Mouse (Mus musculus): Measurements from ENCODE around the gene Zmiz1.

Zmiz1 gene

DNA sequence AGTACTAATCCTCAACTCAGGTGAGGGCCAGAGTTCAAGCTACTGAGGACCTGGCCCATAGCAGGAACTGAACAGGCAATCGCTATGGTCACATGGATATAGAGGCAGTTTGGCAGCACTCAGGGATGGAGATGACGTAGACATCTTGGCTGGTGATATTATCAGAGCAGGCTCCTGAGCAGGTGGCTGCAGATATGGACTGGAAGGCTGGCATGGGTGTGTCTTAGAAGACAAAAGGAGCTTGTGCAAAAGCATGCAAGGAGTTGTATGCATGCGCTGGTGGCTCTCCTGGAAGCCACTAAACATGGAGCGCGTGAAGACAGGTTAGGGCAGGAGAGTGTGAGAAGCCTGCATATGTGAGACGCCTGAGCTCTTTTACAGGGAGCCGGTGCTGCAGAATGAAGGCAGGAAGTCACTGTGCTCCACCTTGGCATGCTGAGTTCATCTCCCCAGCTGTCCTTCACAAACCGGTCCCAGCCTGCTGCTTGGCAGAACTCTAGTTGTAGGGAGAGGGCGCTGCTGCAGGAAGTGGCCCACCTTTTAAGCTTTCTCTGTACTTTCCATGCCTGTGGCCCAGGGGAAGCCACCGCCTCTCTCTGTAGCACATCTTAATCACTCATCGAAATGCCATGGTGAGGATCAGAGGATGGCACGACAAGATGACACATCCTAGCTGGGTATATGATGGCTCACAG lies 4.8 kb upstream of the Zmiz1 start:
- no peak for DNase-seq (ENCODE audit: extremely low read depth, insufficient read length, low spot score)

DNA sequence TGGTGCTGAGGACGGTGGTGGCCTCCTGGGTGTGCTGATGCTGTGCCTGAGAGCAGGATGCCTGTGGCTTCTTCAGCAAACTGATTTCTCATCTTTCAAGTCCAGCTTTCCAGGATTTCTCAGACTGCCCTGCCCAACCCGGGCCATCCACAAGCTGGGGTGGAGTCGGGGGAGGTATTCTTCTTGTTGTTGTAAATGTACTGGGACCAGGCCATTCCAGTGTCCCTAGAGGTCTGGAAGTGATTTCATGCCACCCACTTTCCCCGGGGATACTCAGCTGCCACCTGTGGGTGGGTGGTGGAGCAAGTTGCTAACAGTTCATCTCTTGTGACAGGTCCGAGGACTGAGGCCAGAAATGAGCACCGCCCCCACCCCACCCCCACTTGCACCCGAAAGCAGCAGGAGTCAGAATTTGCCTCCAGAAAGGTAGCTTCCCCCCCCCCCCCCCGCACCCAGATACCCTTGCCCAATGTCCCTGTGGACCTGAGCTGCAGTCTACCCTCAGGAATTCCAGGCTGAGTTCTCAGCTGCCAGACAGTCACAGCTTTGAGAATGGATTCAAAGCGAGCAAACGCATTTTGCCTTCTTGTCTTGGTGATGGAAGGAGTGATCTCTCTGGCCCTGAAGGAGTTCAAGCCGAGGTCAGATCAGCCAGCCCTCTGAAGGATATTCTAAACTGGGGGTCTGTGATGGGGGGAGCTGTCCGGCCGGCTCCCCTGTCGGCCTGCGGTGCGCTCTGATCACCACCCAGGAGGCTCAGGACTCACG lies 2.1 kb upstream of the Zmiz1 start:
- peak; percentile 78 for DNase-seq (ENCODE audit: extremely low read depth, insufficient read length, low spot score)

DNA sequence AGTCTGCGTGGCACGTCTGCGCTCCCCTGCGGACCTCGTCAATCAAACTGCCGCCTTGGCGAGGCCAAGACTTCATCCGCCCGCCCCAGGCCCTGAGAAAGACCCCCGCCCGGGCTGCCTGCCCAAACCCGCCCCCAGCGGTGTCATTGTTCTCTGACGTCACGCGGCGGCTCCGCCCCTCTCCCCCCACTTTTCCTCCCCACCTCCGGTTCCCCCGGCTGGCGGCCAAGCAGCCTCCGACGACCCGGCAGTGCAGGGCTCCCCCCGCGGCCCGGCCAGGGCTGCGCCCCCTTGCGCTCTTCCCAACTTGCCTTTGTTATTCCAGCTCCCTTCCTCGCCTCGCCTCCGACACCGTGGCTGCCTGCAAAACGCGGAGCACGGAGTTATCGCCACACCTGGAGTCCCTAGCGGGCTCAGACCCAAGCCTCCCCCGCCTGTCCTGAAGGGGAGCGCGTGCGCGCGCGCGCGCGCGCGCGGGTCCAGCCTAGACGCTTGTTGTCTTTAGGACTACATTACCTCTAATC lies 1.5 kb upstream of the Zmiz1 start:
- peak; percentile 96 for DNase-seq (ENCODE audit: extremely low read depth, insufficient read length, low spot score)

DNA sequence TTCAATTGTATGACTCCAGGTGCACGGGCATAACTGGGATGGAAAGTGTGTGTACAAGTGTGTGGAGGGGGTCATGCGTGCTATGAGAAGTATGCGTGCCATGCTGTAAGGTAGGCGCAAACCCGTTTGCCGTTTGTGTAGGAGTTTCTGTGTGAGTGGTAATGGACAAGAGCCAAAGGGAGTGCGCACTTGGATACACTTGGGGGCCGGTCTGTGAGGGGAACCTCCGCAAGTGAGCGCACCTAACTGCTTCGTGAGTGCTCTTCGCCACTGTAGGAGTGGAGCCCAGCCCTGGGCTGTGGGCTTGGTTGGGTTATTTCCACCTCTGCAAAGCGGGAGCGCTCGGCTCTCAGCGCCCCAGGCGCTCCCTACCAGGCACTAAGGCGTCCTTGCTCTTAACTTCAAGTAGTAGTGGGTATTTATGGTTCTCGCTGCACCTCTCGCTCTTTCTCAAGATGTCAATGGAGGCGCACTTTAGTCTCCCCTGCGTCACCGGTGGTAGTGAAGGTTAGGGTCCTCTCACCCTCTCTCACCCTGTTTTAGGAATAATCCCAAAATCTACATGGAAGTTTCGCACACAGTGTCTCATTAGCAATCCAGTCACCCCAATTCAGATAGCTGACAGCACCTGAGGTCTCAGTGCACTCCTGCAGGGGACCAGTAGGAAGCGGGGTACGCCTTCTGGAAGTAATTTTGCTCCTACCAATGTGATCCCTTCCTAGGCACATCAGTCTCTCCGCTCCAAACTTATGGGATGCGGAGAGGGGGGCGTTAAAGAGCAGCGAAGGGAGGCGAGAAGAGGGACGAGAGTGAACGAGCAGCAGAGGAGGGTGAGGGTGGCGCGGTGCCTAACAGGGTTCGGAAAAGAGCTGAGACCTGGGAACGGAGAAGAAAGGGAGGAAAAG lies 622 bp upstream of the Zmiz1 start:
- DNase-seq (ENCODE audit: extremely low read depth, insufficient read length, low spot score) = peak; percentile 76

DNA sequence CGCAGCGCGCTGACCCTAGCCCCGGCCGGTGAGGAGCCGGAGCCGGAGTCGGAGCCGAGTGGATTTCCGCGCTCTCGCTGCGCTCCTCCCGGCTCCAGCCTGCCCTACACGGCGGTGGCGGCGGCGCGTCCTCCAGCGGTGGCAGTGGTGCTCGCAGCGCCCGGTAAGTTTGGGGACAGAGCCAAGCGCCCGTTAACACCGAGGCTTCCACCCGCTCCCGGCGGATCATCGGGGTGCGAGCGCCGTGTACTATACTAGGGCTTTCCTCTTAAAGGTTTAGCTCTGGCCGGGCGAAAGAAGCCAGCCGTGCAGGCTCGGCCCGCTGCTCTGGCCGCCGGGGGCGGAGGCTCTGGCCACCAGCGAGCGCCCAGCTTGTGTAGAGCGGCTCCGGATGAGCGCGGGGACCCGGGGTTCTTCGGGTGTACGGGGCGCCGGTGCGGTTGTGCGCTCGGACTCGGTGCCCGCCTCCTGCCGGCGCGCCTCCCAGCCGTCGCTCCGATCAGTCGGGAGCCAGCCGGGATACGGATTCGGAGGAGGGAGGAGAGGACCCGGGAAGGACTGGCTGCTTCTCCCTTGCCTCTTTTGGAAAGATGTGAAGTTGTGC lies 511 bp downstream of the Zmiz1 start:
- DNase-seq (ENCODE audit: extremely low read depth, insufficient read length, low spot score) = no peak

DNA sequence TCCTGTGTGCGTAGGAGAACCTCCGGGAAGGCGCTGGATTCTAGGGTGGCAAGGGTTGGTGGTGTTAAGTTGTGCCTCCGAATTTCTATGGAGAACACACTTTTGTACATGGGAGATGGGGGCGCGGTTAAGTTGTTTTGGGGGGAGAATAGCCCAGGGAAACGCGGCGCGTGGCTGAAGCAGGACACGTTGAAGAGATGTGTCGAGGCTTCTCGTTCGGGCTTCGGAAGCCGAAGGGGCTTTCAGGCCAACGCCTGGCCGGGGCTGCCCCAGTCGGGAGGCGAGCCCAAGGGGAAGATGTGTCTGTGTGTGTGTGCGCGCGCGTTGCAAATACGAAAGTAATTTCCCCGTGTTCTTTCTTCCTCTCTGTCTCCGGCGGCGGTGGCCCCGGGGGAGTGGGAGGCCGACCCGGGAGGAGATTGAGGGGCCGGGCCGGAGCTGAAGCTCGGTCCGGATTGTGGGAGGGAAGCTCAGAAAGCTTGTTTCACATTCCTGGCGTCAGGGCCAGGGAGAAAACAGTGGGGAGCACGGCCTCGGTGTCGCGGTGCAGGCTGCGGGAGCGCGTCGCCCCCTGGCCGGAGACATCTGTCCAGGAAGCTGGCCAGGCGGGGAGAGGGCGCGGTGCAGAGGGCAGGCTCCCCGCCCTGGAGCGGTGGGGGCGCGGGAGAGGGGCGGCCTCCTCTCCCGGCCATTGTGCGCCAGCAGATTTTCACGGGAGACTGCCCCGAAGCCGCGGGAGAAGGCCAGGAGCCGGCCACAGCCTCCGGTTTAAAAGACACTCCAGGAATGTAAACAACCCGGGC lies 1.2 kb downstream of the Zmiz1 start:
- peak; percentile 66 for DNase-seq (ENCODE audit: extremely low read depth, insufficient read length, low spot score)

DNA sequence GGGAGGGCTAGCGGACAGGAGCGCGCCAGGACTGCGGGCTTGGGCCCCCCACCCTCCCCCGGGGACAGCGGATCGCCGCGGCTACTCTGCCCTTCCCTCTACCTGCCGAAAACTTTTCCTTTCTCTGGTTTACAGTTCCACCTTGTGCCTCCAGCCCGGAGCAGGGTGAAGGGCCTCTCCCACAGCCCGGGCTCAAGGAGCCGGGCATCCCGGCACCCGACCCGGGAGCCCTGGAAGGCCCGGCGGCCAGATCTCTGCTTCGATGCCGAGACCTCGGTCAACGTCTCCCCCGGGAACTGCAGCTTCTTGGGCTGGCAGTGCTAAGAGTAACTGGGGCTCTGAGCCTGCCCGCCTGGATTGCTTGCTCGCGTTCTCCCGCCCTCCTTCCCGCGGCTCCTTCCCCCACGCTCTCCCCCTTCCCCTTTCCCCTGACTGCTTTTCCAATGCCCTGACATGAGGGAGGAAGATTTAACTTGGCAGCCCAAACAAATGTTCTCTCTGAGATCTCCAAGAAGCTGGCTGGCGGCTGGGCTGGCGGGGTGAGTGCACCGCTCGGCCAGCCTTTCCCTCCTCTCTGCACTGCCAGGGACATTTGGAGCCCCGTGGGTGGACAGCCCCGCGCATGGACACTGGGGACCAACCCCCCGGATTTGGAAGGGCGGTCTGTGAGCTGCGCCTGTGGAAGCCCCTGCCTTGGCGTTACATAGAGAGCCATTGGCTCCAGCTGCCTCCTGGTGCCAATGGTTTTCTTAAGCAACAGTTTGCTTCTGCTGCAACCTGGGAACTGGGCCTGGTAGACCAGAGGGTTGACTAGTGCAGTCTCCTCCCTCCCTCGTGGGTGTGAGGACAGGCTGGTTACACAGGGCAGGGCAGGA lies 2.1 kb downstream of the Zmiz1 start:
- DNase-seq (ENCODE audit: extremely low read depth, insufficient read length, low spot score) = peak; percentile 79

DNA sequence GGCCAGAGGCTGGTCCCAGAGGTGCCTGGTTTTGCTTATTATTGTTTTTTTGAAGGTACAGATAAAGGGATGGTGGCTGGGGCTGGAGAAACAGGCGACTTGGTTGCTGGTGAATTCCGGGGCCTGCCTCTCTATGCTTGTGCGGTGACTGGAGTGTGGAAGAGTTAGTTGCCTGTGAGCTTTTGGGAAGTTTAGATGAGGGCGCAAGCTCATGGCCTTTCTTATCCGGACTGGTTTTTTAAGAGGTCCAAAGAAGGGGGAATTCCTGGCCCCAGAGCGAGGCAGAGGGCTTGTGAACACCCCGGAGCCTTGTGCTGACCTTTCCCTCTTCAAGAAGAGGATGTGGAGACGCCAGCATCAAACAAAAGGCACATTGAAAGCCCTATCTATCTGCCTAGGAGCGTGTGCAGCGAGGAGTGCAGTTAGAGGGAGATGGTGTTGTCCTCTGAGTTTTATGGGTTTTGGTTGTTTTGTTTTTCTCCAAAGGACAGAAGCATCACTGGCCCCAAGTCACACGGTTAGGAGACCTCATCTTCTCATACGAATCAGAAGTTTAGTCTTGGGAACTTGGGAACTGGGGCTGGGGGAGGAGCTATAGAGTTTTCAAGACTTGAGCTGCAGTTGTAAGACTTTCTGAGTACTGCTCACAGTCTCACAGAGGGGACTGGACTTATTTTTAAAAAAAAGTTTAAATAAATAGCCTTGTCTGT lies 2.8 kb downstream of the Zmiz1 start:
- no peak for DNase-seq (ENCODE audit: extremely low read depth, insufficient read length, low spot score)

DNA sequence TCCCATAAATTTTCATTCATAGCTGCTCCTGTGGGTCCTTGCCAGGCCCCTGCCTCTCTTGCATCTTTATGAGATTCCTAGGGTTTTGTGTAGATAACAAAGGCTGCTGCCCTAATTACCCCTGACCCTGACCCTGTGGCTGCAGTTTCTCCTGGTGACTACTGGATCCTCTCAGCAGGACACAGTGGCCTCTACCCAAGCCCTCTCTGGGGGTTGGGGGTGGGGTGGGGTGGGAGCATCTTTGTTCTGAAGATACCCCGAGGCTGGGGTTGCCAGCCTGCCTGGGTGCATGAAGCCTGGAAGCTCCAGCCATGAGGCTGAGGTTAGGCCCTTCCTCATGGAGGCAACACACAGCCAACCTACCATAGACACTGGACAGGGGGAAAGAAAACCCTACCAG lies 4.0 kb downstream of the Zmiz1 start:
- no peak for DNase-seq (ENCODE audit: extremely low read depth, insufficient read length, low spot score)

DNA sequence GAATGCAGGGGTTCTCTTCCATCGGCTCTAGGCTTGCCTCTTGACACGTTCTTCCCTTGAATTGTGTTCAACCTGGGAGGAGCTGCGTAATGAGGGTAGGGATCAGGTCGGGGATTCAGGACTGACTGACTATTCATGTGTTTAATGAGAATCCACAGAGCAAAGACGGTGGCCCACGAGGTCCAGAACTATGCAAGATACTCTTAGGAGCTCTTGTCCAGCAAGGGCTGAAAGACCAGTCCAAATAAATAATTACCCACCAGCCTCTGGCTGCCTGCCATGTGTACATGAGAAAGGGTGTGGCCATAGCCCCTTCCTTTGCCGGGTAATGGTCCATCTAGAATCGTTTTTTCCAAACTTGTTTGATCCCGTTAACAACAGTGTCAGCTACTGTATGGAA lies 4.9 kb downstream of the Zmiz1 start:
- DNase-seq (ENCODE audit: extremely low read depth, insufficient read length, low spot score) = no peak

DNA sequence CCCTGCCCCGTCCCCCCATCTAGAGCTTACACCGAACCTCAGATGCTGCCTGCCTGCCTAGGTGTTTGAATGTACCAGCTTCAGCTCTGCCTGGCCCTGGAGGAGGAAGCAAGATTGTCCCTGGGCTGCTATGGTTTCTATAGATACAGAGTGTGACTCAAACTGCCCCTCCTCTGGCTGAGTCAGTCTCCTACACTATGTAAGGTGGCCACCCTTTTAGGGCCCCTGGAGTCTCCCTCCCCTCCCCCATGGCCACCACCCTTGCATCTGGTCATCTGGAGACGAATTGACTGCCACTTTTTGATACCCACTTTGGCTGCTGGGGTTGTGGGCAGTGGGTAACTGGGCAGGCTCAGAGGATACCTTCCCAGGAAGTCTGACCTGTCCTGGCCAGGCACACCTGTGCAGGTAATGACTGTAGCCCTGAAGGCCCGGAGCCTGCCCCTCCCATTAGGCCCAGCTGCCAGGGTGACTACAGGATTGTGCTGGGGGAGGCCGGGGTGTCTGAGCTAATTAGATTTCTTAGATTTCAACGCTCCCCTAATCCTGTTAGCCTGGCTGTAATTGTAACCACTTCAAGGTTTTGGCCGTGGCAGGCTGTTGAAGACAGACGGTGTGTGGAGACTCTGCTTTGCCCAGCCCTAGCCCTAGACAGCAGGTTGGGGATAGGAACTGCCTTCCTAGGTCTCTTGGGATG lies 5.8 kb downstream of the Zmiz1 start:
- DNase-seq (ENCODE audit: extremely low read depth, insufficient read length, low spot score) = no peak

DNA sequence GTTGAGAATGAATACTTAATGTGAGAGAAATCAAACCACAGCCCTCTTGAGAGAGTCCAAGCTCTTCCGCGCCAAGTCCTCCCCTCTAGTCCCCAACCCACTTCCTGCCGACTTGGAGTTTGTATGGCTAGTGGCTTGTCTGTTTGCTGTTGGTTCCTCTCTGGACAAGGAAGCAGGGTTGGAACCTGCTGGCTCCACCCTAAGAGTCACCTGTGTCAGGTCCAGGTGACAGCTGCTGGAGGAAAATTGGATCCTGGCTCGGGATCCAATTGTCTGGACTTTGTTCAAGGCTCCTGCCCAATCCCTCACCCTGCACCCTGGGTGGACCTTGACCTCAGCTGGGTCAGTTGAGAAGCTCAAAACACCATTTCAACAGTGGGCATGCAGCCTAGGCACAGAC lies 7.4 kb downstream of the Zmiz1 start:
- no peak for DNase-seq (ENCODE audit: extremely low read depth, insufficient read length, low spot score)

DNA sequence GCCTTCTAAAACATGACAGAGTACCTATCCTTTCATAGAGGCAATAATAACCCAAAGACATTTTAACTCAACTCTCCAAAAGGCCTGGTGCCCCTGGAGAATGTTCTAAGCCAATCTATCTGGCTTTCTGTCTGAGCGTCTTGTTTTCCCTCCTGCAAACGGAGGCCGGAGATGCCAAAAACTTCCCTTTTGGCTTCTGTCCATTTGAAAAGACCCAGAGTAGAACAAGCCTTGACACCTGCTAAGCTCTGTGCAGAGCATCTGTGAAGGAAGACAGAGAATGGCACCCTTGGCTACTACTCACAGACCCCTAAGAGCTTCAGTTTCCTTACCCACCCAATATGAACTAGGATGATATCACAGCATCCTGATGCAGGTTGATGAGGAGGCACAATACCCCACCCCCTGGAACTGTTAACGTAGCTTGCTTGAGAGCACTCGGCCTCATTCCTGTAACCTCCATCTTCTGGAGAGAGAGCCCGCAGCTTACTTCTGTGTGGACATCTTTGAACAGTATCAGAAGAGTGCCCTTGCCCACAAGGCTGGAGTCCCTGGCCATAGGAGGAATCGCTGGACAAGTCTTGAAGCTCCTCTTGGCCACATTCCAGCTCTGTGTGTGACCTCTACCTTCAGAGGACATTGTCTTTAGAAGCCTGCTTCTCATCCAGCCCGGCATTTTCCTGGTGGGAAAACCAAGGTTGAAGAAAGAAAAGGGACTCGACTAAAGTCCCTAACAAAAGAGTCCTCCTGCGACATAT lies 9.1 kb downstream of the Zmiz1 start:
- no peak for DNase-seq (ENCODE audit: extremely low read depth, insufficient read length, low spot score)

DNA sequence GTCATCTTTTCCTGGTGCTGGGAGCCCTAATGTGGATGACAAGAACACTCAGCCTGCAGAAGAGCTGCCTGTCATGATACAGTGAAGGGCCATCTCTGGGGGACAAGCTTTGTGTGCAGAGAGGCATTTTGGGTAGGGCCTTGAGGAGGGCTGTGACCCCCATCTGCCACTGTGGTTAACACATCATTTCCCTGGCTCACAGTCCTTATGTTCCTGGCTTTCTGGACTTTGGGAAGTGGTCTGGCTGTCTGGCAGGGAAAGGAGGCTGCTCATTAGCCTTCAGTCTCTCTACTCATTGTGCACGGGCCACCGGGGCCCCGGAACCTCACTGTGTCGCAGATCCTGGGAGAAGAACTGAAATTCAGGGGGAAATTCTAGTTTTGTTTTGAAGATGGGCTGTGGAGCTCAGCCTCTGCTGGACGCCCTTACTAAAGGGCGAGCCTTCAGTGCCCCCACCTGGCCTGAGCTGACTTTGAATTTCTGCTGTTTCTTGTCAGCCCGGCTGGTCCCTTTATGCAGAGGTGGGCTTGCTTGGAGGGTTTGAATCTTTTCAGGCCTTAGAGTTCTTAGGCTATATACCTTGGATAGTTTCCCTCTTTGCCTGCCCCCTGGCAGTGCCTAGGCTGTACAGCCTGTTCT lies 10.0 kb downstream of the Zmiz1 start:
- no peak for DNase-seq (ENCODE audit: extremely low read depth, insufficient read length, low spot score)

DNA sequence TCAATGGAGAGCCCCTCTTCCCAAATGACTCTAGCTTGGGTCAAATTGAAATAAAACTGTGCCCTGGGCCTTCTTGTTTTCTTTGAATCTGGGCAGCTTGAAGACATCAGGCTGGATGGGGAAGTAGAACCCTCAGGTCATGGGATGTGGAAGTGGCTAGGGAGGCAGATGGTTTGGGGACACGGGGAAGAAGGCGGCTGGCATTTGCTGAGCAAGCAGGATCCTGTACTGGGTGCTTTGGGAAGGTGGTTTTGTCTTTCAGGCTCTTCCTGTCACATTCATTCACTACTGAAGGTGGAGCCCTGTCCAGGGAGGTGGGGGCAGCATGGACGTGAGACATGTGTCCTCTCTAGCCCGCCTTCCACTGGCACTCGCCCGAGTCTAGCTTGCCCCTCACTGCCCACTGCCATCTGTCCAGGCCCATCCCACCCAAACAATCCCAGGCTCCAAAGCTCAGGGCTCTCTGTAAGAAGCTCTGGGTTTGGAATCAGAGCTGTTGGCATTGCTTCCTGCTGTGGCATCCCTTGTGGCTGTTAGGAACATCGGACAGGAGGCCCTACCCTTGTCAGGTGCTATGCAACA lies 11.3 kb downstream of the Zmiz1 start:
- DNase-seq (ENCODE audit: extremely low read depth, insufficient read length, low spot score) = no peak

DNA sequence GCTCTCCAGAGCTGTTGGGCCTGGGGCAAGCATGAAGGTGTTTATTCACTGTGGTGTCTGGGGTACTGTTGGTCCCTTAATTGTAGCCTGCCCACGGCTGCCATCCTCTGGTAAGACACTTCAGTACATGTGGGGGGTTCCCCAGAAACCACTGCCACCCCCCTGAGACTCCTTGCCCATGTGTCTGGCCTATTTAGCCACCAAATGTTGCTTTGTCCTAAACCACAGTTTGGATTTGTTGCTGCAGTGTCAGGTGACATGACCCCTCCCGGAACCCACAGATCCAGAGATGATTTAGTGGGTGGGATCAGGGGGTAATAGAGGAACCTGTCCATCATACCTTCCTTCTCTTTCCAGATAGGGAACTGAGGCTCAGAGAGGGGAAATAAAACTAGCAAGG lies 12.1 kb downstream of the Zmiz1 start:
- DNase-seq (ENCODE audit: extremely low read depth, insufficient read length, low spot score) = no peak
